Mouse (Mus musculus) cerebellum, adult 18-20 months (tissue): ENCODE measurements around the gene Dync2li1.

Source experiments
- DNase-seq, 2 experiments: peaks; one replicate each; pipeline ENCODE4 v3.0.0; 2021

The Dync2li1 gene

GRCm38 (mm10) chr17:84650302-84651017 lies 24.2 kb downstream of the Dync2li1 start:
- no peak for DNase-seq

- no peak for DNase-seq
These were observed 27.2 kb downstream of the Dync2li1 start for GRCm38 (mm10) chr17:84653544-84653943.

- no peak for DNase-seq
These were observed 29.9 kb downstream of the Dync2li1 start for GRCm38 (mm10) chr17:84656205-84656604.

DNA sequence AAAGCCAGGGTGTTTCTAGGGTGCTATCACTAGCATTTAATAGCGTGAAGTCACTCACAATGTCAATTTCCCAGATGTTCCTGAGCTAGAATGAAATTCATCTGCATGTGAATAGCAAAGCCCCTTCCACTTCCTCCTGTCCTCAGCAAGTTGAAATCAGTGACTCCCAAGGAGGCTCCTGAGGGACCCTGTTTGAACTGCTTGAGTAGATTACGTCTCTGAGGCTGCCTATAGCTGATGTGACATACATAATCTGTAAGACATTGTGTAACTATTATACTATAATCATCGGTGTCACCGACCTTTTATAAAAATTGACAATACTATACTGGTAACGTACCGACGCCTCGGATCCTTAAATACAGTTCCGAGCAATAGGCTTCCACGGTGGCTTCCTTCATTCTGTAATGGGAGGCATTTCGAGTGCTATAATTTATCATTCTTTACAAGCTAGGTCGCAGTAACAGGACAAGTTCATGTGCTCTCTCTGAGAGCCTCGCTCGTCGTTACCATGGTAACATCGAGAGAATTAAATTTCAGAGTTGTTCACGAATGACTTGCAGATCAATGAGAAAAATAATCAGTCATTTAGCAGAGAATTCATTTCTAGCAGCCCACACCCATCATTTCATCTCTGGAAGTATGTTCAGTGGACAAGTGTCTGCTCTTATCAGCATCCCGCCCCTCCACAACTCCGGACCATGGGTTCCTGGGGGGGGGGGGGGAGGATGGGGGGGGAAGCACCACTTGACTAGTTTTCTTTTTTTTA lies 30.5 kb downstream of the Dync2li1 start:
- DNase-seq = no peak

GRCm38 (mm10) chr17:84657422-84657732 lies 31.1 kb downstream of the Dync2li1 start:
- DNase-seq = no peak

DNA sequence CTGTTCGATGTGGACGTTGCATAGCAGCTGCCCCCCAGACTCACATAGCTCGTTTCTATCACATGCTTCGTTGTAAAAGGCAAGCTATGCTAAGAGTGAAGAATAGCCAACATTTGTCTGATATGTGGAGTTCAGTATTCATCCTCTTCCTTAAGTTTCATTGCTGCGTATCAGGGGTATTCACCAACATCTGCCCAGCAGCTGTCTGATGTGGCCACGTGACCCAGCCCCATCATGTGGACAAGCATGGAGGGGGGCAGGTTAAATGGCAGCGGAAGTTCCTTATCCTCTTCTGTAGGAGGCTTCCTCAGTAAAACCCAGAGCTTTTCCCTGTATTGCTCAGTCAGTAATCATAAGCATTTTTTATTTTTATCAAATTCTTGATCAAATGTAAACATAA lies 31.5 kb downstream of the Dync2li1 start:
- DNase-seq = no peak

GRCm38 (mm10) chr17:84658195-84658594 lies 31.9 kb downstream of the Dync2li1 start:
- no peak for DNase-seq

- no peak for DNase-seq
These were observed 32.7 kb downstream of the Dync2li1 start for GRCm38 (mm10) chr17:84658951-84659350.

DNA sequence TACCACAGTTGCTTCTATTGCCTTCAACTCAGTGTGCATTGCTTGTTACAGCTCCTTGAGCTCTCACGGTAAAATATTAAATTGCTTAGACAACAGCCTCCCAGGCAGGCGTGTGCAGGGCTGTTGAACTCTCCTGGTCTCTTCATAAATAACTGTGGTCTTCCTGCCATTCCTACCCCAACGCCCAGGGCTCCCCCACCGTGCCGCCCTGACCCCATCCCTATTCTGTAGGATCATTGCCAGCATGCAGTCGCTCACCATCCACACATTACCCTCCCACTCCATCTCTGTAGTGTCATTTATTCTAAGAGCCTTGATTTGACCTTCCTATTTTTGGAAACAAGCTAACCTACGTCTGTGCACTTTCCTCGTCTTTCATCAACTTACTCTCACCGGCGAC lies 38.8 kb downstream of the Dync2li1 start:
- no peak for DNase-seq

- DNase-seq = no peak
These were observed 39.4 kb downstream of the Dync2li1 start for GRCm38 (mm10) chr17:84665691-84666090.

DNA sequence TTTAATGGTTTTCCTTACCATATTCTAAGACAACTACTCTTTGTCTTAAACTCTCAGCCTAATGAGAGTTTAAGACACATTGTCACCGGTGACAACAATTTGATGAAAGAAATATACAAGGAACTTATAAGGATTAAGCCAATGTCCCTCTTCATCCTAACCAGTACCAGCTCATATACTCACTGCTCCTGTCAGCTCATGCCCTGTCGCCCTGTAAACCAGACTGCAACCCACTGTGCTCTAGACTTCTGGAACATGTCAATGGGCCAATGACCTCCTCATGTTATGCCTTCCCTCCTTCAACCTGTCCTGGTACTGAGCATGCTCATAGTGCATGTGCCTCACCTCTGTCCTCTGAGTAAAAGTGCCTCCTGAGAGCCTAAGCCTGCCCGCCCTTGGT lies 41.6 kb downstream of the Dync2li1 start:
- no peak for DNase-seq

DNA sequence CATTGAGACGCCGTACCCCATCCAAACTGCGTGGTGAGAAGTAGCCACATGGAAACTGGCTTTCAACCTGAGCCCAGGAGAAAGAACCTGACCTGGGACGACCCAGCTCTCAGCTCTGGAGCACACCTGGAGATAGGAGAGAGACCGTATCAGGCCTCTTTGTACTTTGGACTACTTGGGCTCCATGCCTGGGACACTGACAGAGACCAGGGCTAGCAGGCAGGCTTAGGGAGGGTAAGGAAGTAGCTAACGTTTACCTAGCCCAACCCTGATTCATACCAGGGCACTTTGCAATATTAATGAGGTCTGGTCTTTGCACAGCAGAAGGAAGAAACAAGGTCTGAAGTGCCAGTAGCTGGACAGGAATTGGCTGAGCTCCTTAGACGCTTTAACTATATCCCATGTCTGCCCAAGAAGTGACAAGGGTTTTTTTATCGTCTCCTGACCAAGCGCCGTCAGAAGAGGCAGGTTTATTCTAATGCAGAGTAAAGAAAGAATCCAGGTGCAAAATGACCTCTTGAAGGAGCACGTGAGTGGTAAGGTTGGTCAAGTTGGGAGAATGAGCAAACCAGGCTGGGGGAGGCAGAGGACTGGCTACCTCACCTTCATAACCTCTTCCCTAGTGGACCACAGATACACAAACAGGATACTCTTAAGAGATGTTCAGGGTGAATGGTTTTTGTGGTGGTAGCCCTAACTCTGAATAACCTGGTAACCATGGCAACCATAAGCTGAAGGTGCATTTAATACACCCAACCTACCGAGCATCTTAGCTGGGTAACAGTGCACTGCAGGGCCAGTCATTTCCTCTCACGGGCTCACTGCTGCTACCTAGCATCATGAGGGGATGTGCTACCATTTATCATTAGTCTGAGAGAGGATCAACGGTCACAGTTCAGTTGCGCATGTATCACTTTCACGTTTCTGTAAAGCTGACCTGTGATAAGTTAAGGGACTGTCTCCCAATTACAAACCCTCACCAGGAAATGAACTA lies 46.4 kb downstream of the Dync2li1 start:
- no peak for DNase-seq

DNA sequence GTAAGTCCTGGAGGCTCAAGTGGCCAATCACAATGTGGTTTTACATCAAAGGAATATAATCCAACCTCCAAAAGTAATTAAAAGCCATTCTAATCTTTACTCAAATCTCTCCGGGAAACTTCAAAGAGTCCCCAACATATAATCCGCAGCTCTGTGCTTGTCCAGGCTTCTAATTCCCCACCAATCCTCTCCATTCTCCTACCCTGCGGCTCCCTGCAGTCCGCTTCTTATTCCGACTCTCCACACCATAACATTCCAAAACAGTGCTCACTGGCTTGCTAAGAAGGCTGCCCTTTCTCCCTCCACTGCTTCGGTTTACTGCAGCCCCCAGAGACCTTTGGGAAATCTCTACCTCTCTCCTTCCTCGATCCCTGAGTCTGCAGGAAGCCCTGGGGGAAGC lies 47.8 kb downstream of the Dync2li1 start:
- DNase-seq = no peak

- no peak for DNase-seq
These were observed 48.9 kb downstream of the Dync2li1 start for GRCm38 (mm10) chr17:84675204-84675603.

- no peak for DNase-seq
These were observed 49.7 kb downstream of the Dync2li1 start, which contains the start of gene Abcg8 for GRCm38 (mm10) chr17:84675951-84676366. Abcg8 (plus strand) TSS chr17:84676302.

DNA sequence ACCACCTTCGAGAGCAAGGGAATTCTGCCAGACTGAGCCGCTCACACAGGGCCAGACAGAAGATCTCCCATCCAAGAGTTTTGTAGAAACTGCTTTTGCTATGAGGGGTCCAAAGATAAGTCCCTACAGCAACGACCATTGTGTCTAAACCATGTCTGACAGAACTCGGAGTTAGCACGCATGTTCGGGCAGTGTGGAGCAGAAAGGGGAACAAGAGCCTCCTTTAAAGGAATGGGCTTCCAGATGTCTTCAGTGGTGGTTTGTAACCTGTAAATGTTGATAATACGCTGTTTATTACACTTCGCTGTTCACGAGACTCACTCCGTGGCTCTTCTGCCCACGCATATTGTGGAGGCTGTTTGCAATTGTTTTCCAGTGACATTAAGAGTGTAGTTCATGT lies 51.3 kb downstream of the Dync2li1 start:
- no peak for DNase-seq

DNA sequence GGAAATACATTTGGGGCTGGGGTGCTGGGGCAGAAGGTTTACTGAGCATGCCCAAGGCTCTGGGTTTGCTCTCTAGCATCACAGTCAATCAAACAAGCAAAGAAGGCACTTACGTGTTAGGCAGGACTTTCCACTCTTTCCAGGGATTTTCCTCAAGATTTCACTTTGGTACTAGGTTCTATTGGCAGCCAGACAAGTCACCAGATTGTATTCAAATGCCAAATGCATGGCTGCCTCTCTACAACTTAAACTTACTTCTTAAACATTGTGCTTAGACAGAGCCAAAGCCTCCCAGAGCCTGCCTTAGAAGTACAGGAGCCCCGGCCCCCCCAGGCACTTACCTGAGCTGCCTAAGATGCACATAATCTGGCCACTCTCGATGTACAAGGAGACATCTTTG lies 55.4 kb downstream of the Dync2li1 start:
- no peak for DNase-seq

DNA sequence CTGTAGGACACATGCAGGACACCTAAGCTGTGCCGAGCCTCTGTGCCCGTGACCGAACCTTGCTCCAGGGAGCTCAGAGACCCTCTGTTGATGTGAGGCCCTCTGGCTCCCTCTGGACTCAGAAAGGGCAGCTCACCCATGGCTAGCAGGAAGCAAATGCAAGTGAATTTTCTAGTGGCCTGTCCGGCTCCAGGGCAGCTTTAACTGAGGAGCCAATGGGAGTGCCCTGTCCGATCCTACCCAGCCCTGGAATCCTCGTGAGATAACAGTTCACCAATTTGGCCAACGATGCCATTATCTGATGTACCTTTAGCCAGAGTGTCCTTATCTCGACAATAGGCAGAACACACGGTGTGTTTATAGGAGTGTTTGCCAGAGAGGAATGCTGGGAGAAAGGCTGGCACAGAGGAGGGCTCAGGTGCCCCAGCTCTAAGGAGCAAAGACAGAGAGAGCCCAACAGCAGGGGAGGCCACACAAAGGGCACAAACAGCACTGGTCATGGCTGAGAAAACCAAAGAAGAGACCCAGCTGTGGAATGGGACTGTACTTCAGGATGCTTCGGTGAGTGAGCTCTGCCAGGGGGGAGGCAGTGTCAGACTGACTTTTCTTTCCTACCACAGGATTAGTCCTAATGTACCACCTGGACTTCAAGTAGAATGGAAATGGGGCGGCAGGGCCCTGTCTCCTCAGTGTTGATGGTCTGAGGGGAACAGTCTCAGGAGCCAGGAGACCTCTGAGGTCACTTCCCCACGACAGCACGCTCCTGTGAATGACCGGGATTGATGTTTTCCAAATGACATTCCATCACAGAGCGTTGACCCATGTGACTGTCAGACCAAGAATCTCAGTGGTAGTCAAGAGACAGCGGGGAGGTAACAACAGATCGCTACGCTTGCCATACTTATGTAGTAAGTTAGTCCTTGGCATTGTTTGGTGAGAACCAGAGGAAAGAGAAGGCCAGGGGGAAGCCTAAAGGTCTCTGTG lies 56.7 kb downstream of the Dync2li1 start, which contains the start of gene Abcg5:
Gene Abcg5 (minus strand): TSS at position 278 of the 984 bp plus-strand sequence.
- DNase-seq = no peak

- DNase-seq = no peak
These were observed 58.0 kb downstream of the Dync2li1 start for GRCm38 (mm10) chr17:84684284-84684683.

DNA sequence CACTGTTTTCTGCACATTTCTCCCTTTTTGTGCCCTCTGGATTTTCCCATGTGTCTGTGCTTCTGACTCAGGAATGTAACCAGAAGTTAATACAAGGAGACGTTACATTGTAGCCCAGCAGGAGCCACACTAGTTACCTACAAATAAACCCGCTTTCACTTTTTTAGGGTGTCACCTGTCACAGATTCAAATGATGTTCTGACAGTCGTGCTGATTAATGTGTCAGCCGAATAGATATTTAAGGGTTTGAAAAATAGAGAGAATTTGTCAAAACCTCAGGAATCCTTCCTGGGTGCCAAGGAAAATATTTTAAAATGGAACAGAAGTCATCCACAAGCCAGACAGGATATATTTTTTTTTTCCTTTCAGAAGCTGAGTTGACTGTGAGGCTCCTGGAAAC lies 59.0 kb downstream of the Dync2li1 start:
- no peak for DNase-seq

GRCm38 (mm10) chr17:84687994-84688393 lies 61.7 kb downstream of the Dync2li1 start:
- DNase-seq = no peak

DNA sequence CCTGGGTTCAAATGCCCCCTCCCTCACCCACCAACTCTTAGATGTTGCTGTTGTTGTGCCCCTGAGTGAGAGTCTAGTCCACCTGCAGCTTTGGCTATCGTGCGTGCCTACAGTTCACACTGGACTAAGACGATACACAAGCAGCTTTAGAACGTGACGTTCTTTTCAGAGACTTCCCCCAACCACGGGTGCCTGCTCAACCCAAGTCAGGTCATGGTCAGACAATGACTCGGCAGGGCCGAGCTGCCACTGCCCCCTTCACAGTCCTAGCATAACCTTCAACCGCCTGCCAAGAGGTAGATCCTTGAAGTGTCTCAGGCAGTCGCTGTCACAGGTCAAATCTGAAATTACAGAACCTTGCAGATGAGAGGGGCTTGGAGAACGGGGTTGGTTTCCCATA lies 62.5 kb downstream of the Dync2li1 start:
- no peak for DNase-seq
